Mouse (Mus musculus) hindbrain, embryonic 16.5 days (tissue): Measurements from ENCODE around the gene Fbxw17. TPM values are rescaled to one million over a fixed set of nuclear protein-coding genes. Genes with fewer than 3 reads are reported as not detected.
A peak's percentile ranks its signal among the peaks of the same experiment; 100 is the strongest.
"Not testable (repeated sequence)": the region's sequence is repeated elsewhere in the genome, so short reads cannot be mapped to it uniquely, and the experiment has no call there.

Experiments
- ATAC-seq: fragments of 200-750 bp; cut with Nextera tagmentation; 2 replicates; pipeline ENCODE4 v1.8.0; 2017; ENCODE audit warnings: moderate TSS enrichment, moderate library complexity
- H3K27ac ChIP-seq: fragments of 300-500 bp; sonication (generic); 2 replicates; pipeline ENCODE4 v1.5.1; 2014; ENCODE audit warnings: low read depth, mild to moderate bottlenecking, control low read depth, low read length, moderate library complexity
- H3K27me3 ChIP-seq: fragments of 300-500 bp; sonication (generic); replicated peaks from 2 replicates; pipeline ENCODE4 v1.6.1; 2014; ENCODE audit warnings: low read length; ENCODE audit not compliant: control insufficient read depth, insufficient read depth
- H3K36me3 ChIP-seq: fragments of 300-500 bp; sonication (generic); 2 replicates; pipeline ENCODE4 v1.6.1; 2014; ENCODE audit warnings: mild to moderate bottlenecking, low read length, moderate library complexity, mixed read lengths; ENCODE audit not compliant: control insufficient read depth, insufficient read depth
- H3K4me1 ChIP-seq: fragments of 300-500 bp; sonication (generic); 2 replicates; pipeline ENCODE4 v1.6.1; 2014; ENCODE audit warnings: low read depth, low read length; ENCODE audit not compliant: control insufficient read depth, insufficient read depth
- H3K4me2 ChIP-seq: fragments of 300-500 bp; sonication (generic); 2 replicates; pipeline ENCODE4 v1.6.1; 2014; ENCODE audit warnings: mild to moderate bottlenecking, low read length, control low read depth, moderate library complexity
- H3K4me3 ChIP-seq: fragments of 300-500 bp; sonication (generic); 2 replicates; pipeline ENCODE4 v1.5.1; 2014; ENCODE audit warnings: mild to moderate bottlenecking, low read length, control low read depth, moderate library complexity
- H3K9ac ChIP-seq: fragments of 300-500 bp; sonication (generic); 2 replicates; pipeline ENCODE4 v1.6.1; 2014; ENCODE audit warnings: low read depth, mild to moderate bottlenecking, control low read depth, low read length, moderate library complexity
- H3K9me3 ChIP-seq: fragments of 300-500 bp; sonication (generic); 2 replicates; pipeline ENCODE4 v1.6.1; 2014; ENCODE audit warnings: mild to moderate bottlenecking, low read length, moderate library complexity; ENCODE audit not compliant: control insufficient read depth
- WGBS: fragments of 180-500 bp; shearing (Covaris S2); extraction: QIAGEN DNeasy Blood & Tissue Kit; methylation state at CpG from one replicate; pipeline ENCODE4 v1.1.7; 2014; 5-methylcytosine and 5-hydroxymethylcytosine counted together
- polyA plus RNA-seq: library from polyadenylated mRNA; unstranded; fragments of >200 nt; fragmentation: Nextera tagmentation; extraction: Ambion mirVana; gene quantifications from 2 replicates; pipeline ENCODE4 v1.2.1, GENCODE M21; 2015

The Fbxw17 gene
- polyA plus RNA-seq, 1 experiment from 2014 or later = 35.6 TPM

- ATAC-seq, H3K27me3 ChIP-seq, H3K27ac ChIP-seq, H3K36me3 ChIP-seq, H3K9ac ChIP-seq, H3K9me3 ChIP-seq, H3K4me2 ChIP-seq, H3K4me3 ChIP-seq, H3K4me1 ChIP-seq: not testable (repeated sequence)
- WGBS = 82% methylated on average over 9 of the region's 9 CpGs
Measured at GRCm38 (mm10) chr13:50452266-50452665, 34.6 kb downstream of the Fbxw17 start.

- no peaks in the 10 kb centered on the region for H3K27me3 ChIP-seq
- no peaks in the 10 kb centered on the region for H3K9me3 ChIP-seq
- H3K36me3 ChIP-seq = no peaks in the 10 kb centered on the region
- 34% methylated on average over 4 of the region's 4 CpGs for WGBS
- H3K27ac ChIP-seq = no peak overlapping the region
- ATAC-seq = no peak
- H3K9ac ChIP-seq = no peak overlapping the region
- no peak overlapping the region for H3K4me3 ChIP-seq
- no peaks in the 10 kb centered on the region for H3K4me1 ChIP-seq
- H3K4me2 ChIP-seq = no peak overlapping the region
Measured at GRCm38 (mm10) chr13:50453426-50453825, 35.8 kb downstream of the Fbxw17 start.

GRCm38 (mm10) chr13:50460433-50460832, 42.8 kb downstream of the Fbxw17 start:
- WGBS = 60% methylated on average over 2 of the region's 2 CpGs
- H3K4me2 ChIP-seq, ATAC-seq, H3K4me3 ChIP-seq, H3K4me1 ChIP-seq, H3K27ac ChIP-seq, H3K9me3 ChIP-seq, H3K27me3 ChIP-seq, H3K9ac ChIP-seq, H3K36me3 ChIP-seq: not testable (repeated sequence)

- Histone ChIP-seq H3K4me2 (peak overlapping the region; percentile 44), H3K27me3 (no peaks in the 10 kb centered on the region), H3K4me1 (no peaks in the 10 kb centered on the region), H3K4me3 (peak overlapping the region; percentile 23), H3K9ac (peak overlapping the region; percentile 24; the same call in 1 of the 2 replicates), H3K27ac (0 out of 2 replicates have a peak overlapping the region, but pooled peaks have one; percentile 9), H3K9me3 (no peaks in the 10 kb centered on the region), H3K36me3 (no peaks in the 10 kb centered on the region)
- ATAC-seq = peak; percentile 69
- 44% methylated on average over 27 of the region's 27 CpGs for WGBS
Measured at GRCm38 (mm10) chr13:50464621-50465562, 47.2 kb downstream of the Fbxw17 start.

GRCm38 (mm10) chr13:50467007-50467406, 49.3 kb downstream of the Fbxw17 start, which contains the start of gene Nutm2:
TSS of gene Nutm2 (plus strand) at chr13:50467307.
- ATAC-seq = no peak
- Histone ChIP-seq H3K4me1 (no peaks in the 10 kb centered on the region), H3K36me3 (no peaks in the 10 kb centered on the region), H3K4me3 (no peak within 1 kb of the TSS), H3K27ac (no peak within 1 kb of the TSS), H3K9me3 (no peaks in the 10 kb centered on the region), H3K27me3 (no peaks in the 10 kb centered on the region), H3K4me2 (no peak within 1 kb of the TSS), H3K9ac (no peak within 1 kb of the TSS)
- WGBS = 86% methylated on average over 4 of the region's 4 CpGs

Other genes with a start within 250 kb of the Fbxw17 start
- gene Gm906, start 167.6 kb upstream of the Fbxw17 start, polyA plus RNA-seq = not detected in 2 replicates
- gene Gm47429, start 26.0 kb downstream of the Fbxw17 start, polyA plus RNA-seq = not detected in 2 replicates
- gene Nutm2, start 49.4 kb downstream of the Fbxw17 start, polyA plus RNA-seq = not detected in 2 replicates
- not detected in 2 replicates for gene Gm904, start 225.4 kb downstream of the Fbxw17 start, polyA plus RNA-seq